Mouse (Mus musculus) testis, adult 2 months (tissue): Measurements from ENCODE around the gene Smpd2.

Experiments used
- CTCF ChIP-seq: fragments of 200-500 bp; IDR thresholded peaks from 2 replicates; pipeline ENCODE4 v1.5.1; 2012; ENCODE audit warnings: low read depth, mild to moderate bottlenecking, inconsistent platforms, low read length, moderate library complexity; ENCODE audit not compliant: control insufficient read depth, insufficient read depth, insufficient replicate concordance
- POLR2A ChIP-seq: fragments of 200-500 bp; IDR thresholded peaks from 2 replicates; pipeline ENCODE4 v1.6.1; 2012; ENCODE audit warnings: low read depth, mild to moderate bottlenecking, inconsistent platforms, low read length, moderate library complexity; ENCODE audit not compliant: control insufficient read depth

DNA sequence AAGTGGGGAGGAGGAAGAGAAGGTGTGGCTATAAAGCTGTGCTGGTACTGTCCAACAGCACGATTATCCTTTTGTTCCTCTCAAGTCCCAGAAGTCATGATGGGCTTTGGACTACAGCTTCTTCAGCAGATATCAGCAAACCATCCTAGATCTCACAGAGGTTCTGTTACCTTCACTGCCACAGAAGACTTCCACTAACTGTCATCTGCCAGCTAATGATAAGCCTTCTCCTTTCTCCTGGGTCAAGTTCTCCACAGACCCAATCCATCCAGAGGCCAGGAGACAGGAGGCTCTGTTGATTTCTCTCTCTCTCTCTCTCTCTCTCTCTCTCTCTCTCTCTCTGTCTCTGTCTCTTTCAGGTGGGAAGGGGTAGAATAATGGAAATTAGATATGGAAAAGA, 42.0 kb downstream of the Smpd2 start:
- no peak for TF ChIP-seq CTCF
- TF ChIP-seq POLR2A: no peak
